Mouse (Mus musculus): ENCODE data around the gene Lcor.

DNA sequence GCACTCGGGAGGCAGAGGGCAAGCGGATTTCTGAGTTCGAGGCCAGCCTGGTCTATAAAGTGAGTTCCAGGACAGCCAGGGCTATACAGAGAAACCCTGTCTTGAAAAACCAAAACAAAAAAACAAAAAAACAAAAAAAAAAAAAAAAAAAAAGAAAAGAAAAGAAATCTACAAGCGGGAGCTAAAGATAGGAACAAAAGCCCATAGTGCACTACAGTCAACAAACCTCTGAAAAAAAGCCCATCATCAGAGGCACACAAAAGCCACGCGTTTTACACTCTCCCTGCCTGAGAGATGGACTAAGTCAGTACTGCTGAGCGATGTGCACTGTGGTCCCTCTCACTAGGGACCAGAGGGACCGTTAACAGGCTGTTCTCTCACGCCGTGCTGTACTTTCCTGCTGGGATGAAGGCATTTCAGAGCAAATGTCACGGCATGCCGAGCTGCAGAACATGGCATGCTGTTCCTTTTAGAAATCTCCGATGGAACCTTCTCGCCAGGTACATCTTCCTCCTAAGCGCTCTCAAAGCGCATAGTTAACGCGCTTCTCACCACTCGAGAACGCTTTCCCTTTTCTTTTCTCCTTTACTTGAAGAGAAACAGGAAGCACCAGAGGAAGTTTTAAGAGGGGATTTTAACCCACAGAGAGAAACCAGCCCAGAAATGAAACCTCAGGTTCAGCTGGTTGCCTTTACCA, 40.4 kb upstream of the Lcor start:
- TF ChIP-seq CTCF (IDR thresholded peaks at IDR 0.05; ENCODE audit: low read depth) (no peak), EP300 (IDR thresholded peaks at IDR 0.05; ENCODE audit: low read depth) (no peak)

Measured in liver, embryonic 14.5 days (tissue).